Mouse (Mus musculus): ENCODE data around the gene Mrps15. TPM values are rescaled to one million over a fixed set of nuclear protein-coding genes. Genes with fewer than 3 reads are reported as not detected.

Gene Mrps15
- total RNA-seq, 1 experiment, result 61.1 TPM

DNA sequence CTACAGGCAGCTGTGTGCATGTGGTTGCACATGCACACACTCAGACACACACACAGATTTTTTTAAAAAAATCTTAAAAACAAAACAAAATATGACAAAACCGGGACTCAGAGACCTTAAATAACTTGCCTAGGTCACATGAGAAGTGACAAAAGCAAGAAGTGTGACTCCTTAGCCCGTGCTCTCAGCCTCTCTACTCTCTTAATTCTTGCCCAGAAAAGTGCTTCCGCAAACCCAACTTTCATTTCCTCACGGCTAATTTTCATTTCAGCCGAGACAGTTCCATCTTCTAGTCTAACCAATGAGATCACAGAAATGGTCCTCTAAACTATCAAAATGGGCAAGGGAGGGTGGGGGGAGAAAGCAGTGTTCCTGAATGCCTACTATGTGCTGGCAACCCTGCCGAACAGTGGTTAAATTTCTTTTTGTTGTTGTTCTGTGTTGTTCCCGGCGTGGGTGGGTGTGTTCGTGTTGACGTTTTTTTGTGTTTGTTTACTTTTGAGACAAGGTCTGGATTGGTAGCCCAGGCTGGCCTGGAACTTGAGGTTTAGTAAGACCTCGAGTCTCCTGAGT is 27.7 kb upstream of the Mrps15 start:
- H3K36me3 ChIP-seq (ENCODE audit: control insufficient read depth, insufficient read depth, low read length, poor library complexity, severe bottlenecking), result no peaks in the 10 kb centered on the region
- in situ Hi-C loops (cut with MboI; ENCODE audit: low sequenced_read_pairs in 2 of 2, unreplicated experiment in 2 of 2), result no loop called here
- no peaks in the 10 kb centered on the region for H3K9me3 ChIP-seq (ENCODE audit: control insufficient read depth, insufficient read depth, low read depth, low read length)
- TF ChIP-seq HCFC1 (IDR thresholded peaks at IDR 0.05; ENCODE audit: borderline replicate concordance, insufficient read depth, low read length) (no peak), ZC3H11A (IDR thresholded peaks at IDR 0.05; ENCODE audit: borderline replicate concordance, low read depth, low read length) (no peak), CHD2 (IDR thresholded peaks at IDR 0.05; ENCODE audit: low read depth, low read length) (no peak), MAFK (IDR thresholded peaks at IDR 0.05; ENCODE audit: insufficient read depth, low read depth, low read length) (no peak), ZNF384 (IDR thresholded peaks at IDR 0.05; ENCODE audit: low read depth, low read length) (no peak)
- H3K27ac ChIP-seq (ENCODE audit: insufficient read depth, low read depth, low read length, poor library complexity, severe bottlenecking), result no peak overlapping the region
- H3K4me3 ChIP-seq (ENCODE audit: insufficient read depth in 1 of 2, low read depth in 1 of 2, low read length in 2 of 2, poor library complexity in 1 of 2, severe bottlenecking in 1 of 2), result no peak overlapping the region
- no peak overlapping the region for H3K9ac ChIP-seq (ENCODE audit: insufficient read depth, low read depth, low read length, poor library complexity, severe bottlenecking)
- DNase-seq (ENCODE audit: low read depth, low spot score), result no peak
- peaks cover 0 to 5% of the 10 kb centered on the region in 2 experiments; a peak in 1 of 4 replicates for H3K4me1 ChIP-seq (ENCODE audit: control insufficient read depth in 2 of 2, insufficient read depth in 2 of 2, low read length in 2 of 2, poor library complexity in 1 of 2)

GRCm38 (mm10) chr4:126024303-126024900 is 22.3 kb upstream of the Mrps15 start, which contains the start of gene Csf3r:
Gene Csf3r, plus strand, starts transcription at chr4:126024550.
- Histone ChIP-seq H3K4me3 (ENCODE audit: insufficient read depth in 1 of 2, low read depth in 1 of 2, low read length in 2 of 2, poor library complexity in 1 of 2, severe bottlenecking in 1 of 2) (no peak within 1 kb of the TSS), H3K9me3 (ENCODE audit: control insufficient read depth, insufficient read depth, low read depth, low read length) (no peaks in the 10 kb centered on the region), H3K36me3 (ENCODE audit: control insufficient read depth, insufficient read depth, low read length, poor library complexity, severe bottlenecking) (no peaks in the 10 kb centered on the region), H3K27ac (ENCODE audit: insufficient read depth, low read depth, low read length, poor library complexity, severe bottlenecking) (no peak within 1 kb of the TSS), H3K4me1 (ENCODE audit: control insufficient read depth in 2 of 2, insufficient read depth in 2 of 2, low read length in 2 of 2, poor library complexity in 1 of 2) (0 out of 4 replicates have a peak, but pooled peaks cover 0 to 2% of the 10 kb centered on the region in 2 experiments), H3K9ac (ENCODE audit: insufficient read depth, low read depth, low read length, poor library complexity, severe bottlenecking) (no peak within 1 kb of the TSS)
- in situ Hi-C loops (cut with MboI; ENCODE audit: low sequenced_read_pairs in 2 of 2, unreplicated experiment in 2 of 2), result no loop called here
- no peak for DNase-seq (ENCODE audit: low read depth, low spot score)
- TF ChIP-seq ZNF384 (IDR thresholded peaks at IDR 0.05; ENCODE audit: low read depth, low read length) (no peak), HCFC1 (IDR thresholded peaks at IDR 0.05; ENCODE audit: borderline replicate concordance, insufficient read depth, low read length) (no peak), MAFK (IDR thresholded peaks at IDR 0.05; ENCODE audit: insufficient read depth, low read depth, low read length) (no peak), ZC3H11A (IDR thresholded peaks at IDR 0.05; ENCODE audit: borderline replicate concordance, low read depth, low read length) (no peak), CHD2 (IDR thresholded peaks at IDR 0.05; ENCODE audit: low read depth, low read length) (no peak)

DNA sequence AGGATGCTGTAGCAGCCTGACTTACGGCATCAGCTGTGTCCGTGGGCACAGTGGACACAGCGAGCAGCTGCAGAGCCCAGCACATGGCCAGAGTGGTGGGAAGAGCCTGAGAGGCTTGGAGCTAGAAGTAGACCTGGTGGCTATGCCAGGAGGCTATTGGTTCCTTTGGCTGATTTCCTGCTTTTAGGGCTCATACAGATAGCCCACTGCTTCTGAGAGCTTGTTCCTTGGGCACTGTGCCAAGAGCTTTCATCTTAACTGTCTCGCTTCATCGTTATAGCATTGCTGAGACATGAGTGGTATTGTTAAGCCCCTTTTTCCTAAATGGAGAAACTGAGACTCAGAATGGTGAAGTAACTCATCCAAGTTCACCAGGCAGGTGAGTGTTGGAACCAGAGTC is 20.9 kb upstream of the Mrps15 start:
- TF ChIP-seq HCFC1 (IDR thresholded peaks at IDR 0.05; ENCODE audit: borderline replicate concordance, insufficient read depth, low read length), result no peak
- no peak overlapping the region for H3K27ac ChIP-seq (ENCODE audit: insufficient read depth, low read depth, low read length, poor library complexity, severe bottlenecking)
- in situ Hi-C loops (cut with MboI; ENCODE audit: low sequenced_read_pairs in 2 of 2, unreplicated experiment in 2 of 2), result no loop called here
- DNase-seq (ENCODE audit: low read depth, low spot score), result no peak
- no peak overlapping the region for H3K4me3 ChIP-seq (ENCODE audit: insufficient read depth in 1 of 2, low read depth in 1 of 2, low read length in 2 of 2, poor library complexity in 1 of 2, severe bottlenecking in 1 of 2)
- no peaks in the 10 kb centered on the region for H3K36me3 ChIP-seq (ENCODE audit: control insufficient read depth, insufficient read depth, low read length, poor library complexity, severe bottlenecking)
- no peaks in the 10 kb centered on the region for H3K9me3 ChIP-seq (ENCODE audit: control insufficient read depth, insufficient read depth, low read depth, low read length)
- 0 out of 4 replicates have a peak, but pooled peaks cover 0 to 2% of the 10 kb centered on the region in 2 experiments for H3K4me1 ChIP-seq (ENCODE audit: control insufficient read depth in 2 of 2, insufficient read depth in 2 of 2, low read length in 2 of 2, poor library complexity in 1 of 2)
- no peak overlapping the region for H3K9ac ChIP-seq (ENCODE audit: insufficient read depth, low read depth, low read length, poor library complexity, severe bottlenecking)

- DNase-seq (ENCODE audit: low read depth, low spot score), result no peak
- H3K4me1 ChIP-seq (ENCODE audit: control insufficient read depth in 2 of 2, insufficient read depth in 2 of 2, low read length in 2 of 2, poor library complexity in 1 of 2), result 0 out of 4 replicates have a peak, but pooled peaks cover 0 to 2% of the 10 kb centered on the region in 2 experiments
- no peaks in the 10 kb centered on the region for H3K36me3 ChIP-seq (ENCODE audit: control insufficient read depth, insufficient read depth, low read length, poor library complexity, severe bottlenecking)
- H3K9ac ChIP-seq (ENCODE audit: insufficient read depth, low read depth, low read length, poor library complexity, severe bottlenecking), result no peak overlapping the region
- TF ChIP-seq HCFC1 (IDR thresholded peaks at IDR 0.05; ENCODE audit: borderline replicate concordance, insufficient read depth, low read length) (no peak), ZNF384 (IDR thresholded peaks at IDR 0.05; ENCODE audit: low read depth, low read length) (no peak), CHD2 (IDR thresholded peaks at IDR 0.05; ENCODE audit: low read depth, low read length) (no peak), ZC3H11A (IDR thresholded peaks at IDR 0.05; ENCODE audit: borderline replicate concordance, low read depth, low read length) (no peak), MAFK (IDR thresholded peaks at IDR 0.05; ENCODE audit: insufficient read depth, low read depth, low read length) (no peak)
- no peak overlapping the region for H3K4me3 ChIP-seq (ENCODE audit: insufficient read depth in 1 of 2, low read depth in 1 of 2, low read length in 2 of 2, poor library complexity in 1 of 2, severe bottlenecking in 1 of 2)
- H3K9me3 ChIP-seq (ENCODE audit: control insufficient read depth, insufficient read depth, low read depth, low read length), result no peaks in the 10 kb centered on the region
- H3K27ac ChIP-seq (ENCODE audit: insufficient read depth, low read depth, low read length, poor library complexity, severe bottlenecking), result no peak overlapping the region
- in situ Hi-C loops (cut with MboI; ENCODE audit: low sequenced_read_pairs in 2 of 2, unreplicated experiment in 2 of 2), result no loop called here
These were observed 18.7 kb upstream of the Mrps15 start for GRCm38 (mm10) chr4:126027980-126028379.

Measured in ES-E14 (cell line).